Mouse (Mus musculus) adipocyte (in vitro differentiated cells): ENCODE results near the gene Rsph4a.
"Not testable (repeated sequence)": the region's sequence is repeated elsewhere in the genome, so short reads cannot be mapped to it uniquely, and the experiment has no call there.

Experiments
- DNase-seq: peaks from one replicate; pipeline ENCODE4 v3.0.0-alpha.2; 2016; ENCODE audit warnings: low spot score

The Rsph4a gene

DNA sequence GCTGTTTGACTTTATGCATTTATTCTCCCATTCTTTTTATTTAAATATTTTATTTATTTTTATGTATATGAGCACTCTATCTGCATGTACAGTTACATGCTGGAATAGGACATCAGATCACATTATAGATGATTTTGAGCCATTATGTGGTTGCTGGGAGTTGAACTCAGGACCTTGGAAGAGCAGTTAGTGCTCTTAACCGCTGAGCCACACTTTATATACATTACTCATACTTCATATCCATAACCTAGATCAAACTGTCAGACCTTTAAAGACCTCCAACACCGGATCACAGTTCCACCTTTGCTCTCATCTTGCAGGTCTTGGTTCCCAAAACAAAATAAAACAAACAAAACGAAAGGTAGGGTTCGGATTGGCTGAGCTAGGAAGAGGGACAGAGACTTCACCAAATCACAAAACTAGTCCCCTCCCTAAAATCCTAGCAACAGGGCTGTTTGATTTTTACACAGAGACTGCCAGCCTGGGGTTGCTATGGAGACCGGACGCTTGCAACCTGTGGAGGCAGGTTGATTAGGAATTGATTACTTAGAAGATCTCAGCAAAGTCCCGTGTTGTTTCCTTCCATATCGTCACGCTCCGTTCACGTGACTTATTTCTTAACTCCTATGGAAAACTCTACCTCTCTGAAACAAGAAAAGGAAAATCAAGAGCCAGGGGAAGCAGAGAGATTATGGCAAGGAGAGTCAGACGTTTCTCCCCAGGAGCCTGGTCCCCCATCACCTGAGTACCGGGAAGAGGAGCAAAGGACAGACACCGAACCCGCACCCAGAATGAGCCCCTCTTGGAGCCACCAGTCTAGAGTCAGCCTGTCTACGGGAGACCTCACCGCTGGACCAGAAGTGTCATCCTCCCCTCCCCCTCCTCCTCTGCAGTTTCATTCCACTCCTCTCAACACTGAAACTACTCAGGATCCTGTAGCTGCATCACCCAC lies at the start of gene Rsph4a:
Gene Rsph4a, plus strand, starts transcription at position 582 of the 952 bp plus-strand sequence.
- DNase-seq: peak; percentile 12

DNA sequence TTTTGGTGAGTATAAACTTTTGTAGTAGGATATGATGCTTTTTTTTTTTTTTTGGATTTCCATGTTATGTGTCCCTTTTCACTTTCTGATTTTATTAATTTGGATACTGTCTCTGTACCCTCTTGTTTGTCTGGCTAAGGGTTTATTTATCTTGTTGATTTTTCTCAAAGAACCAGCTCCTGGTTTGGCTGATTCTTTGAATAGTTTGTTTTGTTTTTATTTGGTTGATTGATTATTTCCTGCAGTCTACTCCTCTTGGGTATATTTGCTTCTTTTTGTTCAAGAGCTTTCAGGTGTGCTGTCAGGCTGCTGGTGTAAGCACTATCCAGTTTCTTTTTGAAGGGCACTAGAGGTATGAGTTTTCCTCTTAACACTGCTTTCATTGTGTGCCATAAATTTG lies 47.5 kb upstream of the Rsph4a start, which contains the start of gene Sult3a1:
Gene Sult3a1, plus strand, starts transcription at position 301 of the 400 bp plus-strand sequence.
- no peak for DNase-seq

DNA sequence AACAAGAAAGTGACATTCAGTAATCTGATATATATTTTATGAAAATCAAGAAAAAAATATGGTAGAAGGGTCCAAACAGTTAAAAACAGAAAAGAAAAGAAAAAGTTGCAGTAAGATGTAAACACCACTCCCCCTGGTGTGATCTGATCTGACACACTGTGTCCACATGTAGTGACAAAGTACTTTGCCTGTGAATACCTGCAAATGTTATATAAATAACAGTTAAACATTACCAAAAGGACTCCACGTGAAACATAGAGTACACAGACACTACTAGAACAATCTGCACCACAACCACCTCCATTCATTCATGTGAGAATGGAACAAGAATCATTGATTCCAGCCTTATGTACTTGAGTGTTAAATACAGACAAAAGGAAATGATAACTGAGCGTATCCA lies 38.9 kb upstream of the Rsph4a start:
- DNase-seq: no peak

DNA sequence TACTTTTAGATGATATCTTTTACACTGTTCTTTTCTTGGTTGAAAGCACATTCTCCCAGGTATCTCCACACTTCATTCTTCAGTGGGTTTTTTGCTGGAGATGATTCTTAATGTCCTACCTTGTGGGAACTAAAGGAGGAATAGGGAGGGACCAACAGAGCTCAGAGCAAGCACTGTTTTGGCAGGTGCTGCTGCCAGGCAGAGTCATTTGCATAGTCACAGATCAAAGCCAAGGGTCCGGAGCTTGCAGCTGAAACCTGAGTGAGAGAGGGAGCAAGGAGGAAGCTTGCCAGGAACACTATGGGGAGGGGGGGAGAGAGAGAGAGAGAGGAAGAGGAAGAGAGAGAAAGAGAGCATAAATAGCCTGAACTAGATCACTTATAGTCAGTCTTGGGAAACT lies 34.5 kb upstream of the Rsph4a start:
- DNase-seq: no peak

DNA sequence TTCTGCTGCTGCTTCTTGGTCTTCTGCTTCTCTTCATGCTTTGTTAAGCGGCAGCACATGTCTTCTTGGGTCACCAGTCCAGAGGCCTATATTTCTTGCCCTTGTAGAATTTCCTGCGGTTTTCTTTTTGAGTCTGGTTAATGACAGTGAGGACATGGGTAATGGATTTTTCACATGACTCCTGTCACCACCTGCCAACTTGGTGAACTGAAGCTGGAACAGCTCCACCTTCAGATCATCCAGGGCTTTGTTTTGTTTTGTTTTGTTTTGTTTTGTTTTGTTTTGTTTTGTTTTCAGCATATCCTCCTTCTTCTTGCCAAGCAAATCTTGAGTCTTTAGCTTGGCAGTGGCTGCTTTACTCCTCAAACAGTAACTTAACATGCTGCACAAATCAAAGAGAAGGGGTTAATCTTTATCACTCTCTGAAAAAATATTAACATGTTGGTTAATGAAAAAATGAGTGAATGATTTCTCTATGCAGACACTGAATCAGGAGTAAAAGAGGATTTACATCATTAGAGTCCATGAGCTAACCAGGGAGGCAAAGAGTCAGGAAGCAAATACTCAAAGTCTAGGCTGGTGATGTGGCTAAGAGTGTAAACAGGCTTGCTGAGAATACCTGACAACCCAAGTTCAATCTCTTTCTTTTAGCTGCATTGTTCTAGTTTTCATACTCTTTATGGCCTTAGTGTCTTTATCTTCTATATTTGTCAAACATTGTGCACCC lies 32.1 kb upstream of the Rsph4a start:
- no peak for DNase-seq

DNA sequence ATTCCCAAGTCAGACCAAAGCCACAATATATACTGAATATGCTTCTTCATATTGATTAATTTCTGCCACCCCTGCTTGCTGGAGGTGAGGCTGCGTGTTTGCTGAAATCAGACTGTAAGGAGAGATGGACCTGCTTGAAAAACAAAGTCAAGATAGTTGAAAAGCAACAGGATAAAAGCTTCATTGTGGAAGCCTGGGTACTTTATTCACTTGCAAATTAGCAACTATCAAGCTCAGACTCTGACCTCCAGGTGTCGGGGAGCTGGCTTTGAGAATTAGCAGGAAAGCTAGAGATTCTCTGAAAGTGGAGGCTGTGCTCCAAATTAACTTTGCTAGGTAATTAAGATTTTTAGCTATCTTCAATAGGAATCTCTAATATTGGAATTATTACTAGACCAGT lies 22.5 kb upstream of the Rsph4a start:
- not testable (repeated sequence) for DNase-seq

DNA sequence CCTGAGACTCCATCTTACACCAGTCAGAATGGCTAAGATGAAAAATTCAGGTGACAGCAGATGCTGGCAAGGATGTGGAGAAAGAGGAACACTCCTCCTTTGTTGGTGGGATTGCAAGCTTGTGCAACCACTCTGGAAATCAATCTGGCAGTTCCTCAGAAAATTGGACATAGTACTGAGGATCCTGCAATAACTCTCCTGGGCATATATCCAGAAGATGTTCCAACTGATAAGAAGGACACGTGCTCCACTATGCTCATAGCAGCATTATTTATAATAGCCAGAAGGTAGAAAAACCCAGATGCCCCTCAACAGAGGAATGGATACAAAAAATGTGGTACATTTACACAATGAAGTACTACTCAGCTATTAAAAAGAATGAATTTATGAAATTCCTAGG lies 3.4 kb upstream of the Rsph4a start:
- not testable (repeated sequence) for DNase-seq

DNA sequence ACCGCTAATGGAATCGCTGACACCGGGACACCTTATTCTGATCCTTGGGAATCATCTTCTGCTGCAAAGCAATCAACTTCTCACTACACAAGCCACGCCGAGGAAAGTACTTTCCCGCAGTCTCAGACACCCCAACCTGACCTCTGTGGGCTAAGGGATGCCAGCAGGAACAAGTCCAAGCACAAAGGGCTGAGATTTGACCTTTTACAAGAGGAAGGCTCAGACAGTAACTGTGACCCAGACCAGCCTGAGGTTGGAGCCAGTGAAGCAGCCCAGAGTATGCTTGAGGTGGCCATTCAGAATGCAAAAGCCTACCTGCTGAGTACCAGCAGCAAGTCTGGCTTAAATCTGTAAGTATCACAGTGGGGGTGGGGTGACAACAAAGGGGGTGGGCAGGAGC lies 578 bp downstream of the Rsph4a start:
- peak; percentile 21 for DNase-seq

DNA sequence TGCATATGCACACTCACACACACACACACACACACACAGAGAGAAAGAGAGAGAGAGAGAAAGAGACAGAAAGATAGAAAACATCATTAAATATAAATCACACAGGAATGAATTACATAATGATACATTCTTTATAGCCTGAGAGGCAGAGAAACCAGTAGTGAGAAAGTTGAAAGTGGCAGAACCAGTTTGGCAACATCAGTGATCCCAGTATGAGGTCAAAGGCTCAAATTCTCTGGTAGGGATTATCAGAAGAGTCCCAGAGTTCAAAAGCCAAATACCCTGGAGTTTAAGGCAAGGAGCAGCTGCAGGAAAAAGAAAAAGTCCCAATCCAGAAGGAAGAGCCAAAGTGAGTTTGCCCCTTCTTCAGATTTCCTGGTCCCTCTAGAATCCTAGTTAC lies 35.8 kb downstream of the Rsph4a start:
- DNase-seq: peak; percentile 25

DNA sequence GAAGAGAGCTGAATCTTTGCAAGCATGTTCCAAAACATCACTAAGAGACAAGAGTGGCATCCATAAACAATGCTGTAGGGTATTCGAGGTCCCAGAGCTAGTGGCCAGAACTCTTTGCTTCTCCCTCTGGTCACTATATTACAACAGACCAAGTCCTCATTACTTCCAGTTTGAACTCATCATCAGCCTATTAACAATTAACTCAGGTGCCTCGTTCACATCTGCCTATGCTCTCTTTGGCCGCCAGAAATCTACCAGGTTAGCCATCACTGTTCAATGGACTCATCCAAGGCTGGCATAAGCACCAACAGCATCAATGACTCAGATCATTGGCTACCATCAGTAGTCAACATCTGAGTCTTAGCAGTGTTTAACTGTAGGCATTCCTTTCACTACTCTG lies 40.5 kb downstream of the Rsph4a start:
- no peak for DNase-seq

DNA sequence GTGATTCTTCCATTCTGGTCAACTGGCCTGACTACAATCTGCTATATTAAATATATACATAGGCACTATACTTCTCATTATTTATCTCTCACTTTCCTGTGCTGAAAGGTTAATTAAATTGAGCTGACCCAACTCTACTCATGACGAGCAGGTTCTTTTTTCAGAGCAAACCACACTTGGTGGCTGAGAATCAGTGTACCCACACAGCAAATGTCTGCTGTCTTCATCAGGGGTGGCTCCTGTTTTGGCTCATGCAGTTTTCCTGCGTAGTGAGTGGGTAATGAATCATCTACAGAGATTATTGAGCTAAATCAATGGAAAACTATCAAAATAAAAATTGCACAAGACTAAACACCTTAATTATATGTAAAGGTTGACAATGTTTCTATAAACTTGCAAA lies 41.4 kb downstream of the Rsph4a start:
- DNase-seq: no peak

DNA sequence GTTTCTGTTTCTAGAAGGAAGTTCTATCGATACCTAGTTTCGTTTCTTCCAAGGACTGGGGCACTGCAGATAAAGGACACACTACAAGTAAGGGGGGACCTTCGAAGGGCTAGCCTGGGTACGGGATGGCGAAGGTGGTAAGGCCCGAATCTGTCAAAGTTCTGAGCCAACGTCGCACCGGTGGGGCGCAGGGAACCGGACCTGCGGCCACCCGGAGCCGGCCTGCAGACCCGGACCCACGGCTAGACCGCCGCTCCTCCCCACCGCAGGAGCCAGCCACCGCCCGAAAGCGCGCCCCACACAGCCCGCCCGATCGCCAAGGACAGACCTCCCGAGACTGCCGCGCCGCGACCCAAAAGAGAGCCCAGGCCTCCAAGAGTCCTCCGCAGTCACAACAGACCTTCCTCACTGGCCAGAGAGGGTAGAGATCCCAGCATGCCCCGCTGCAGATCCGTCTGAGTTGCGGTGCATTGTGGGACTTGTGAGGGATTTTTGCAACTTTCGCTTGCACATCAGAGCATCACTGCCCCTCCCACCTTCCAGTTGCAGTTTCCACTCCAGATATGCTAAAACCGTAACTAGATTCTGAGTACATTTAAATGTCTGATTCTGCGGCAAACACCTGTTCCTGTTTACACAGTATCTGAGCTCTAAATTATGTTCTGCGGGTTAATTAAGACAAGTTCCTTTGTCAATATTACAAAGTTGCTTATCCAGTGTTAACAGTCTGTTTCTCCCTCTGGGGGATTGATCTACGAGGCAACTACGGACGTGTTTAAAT lies 46.1 kb downstream of the Rsph4a start, which contains the start of gene Zup1:
Gene Zup1, minus strand, starts transcription at position 467 of the 781 bp plus-strand sequence.
- DNase-seq: peak; percentile 88

DNA sequence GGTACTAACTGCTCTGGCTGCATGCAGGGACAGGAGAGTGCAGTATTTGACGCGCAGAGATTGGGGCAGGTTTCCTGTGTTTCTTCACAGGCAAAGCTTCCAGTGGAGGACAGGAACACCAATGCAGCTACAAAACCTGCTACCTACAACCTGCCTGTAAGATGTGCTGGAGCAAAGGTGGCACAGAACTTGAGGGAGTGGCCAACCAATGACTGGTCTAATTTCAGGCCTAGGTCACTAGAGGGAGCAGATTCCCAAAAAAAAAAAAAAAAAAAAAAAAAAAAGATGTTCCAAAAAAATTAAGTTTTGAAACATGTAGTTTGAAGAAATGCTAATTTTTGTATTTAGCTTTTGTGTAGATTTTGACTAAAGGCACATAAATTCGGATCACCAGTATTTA lies 47.6 kb downstream of the Rsph4a start:
- peak; percentile 27 for DNase-seq
